Mouse (Mus musculus): ENCODE measurements around the gene Klk7. TPM values are rescaled to one million over a fixed set of nuclear protein-coding genes. Genes with fewer than 3 reads are reported as not detected.

Gene Klk7
- polyA plus RNA-seq (2015; fragmentation: Nextera tagmentation; extraction: Ambion mirVana) = not detected in 2 replicates

- TF ChIP-seq CTCF (IDR thresholded peaks at IDR 0.05) (no peak), EP300 (IDR thresholded peaks at IDR 0.05) (no peak)
- Histone ChIP-seq H3K9me3 (ENCODE audit: low read length) (no peaks in the 10 kb centered on the region), H3K27ac (ENCODE audit: low read length) (no peak within 1 kb of the TSS)
Measured at GRCm38 (mm10) chr7:43810994-43811393, at the start of gene Klk7. Gene Klk7, plus strand, starts transcription at chr7:43811294.

GRCm38 (mm10) chr7:43766484-43766883 lies 44.6 kb upstream of the Klk7 start:
- no peaks in the 10 kb centered on the region for H3K9me3 ChIP-seq (ENCODE audit: low read length)
- no peak for ATAC-seq
- no peak overlapping the region for H3K4me3 ChIP-seq (ENCODE audit: low read depth, low read length)
- no peaks in the 10 kb centered on the region for H3K36me3 ChIP-seq (ENCODE audit: insufficient read depth, low read length)
- no peak overlapping the region for H3K9ac ChIP-seq (replicated peaks; ENCODE audit: low read depth)
- no peak overlapping the region for H3K4me2 ChIP-seq (replicated peaks; ENCODE audit: low read depth, low read length)
- H3K4me1 ChIP-seq (ENCODE audit: insufficient read depth, low read depth, low read length) = no peaks in the 10 kb centered on the region
- no peaks in the 10 kb centered on the region for H3K27me3 ChIP-seq (replicated peaks; ENCODE audit: insufficient read depth, low read length)
- H3K27ac ChIP-seq (ENCODE audit: low read length) = no peak overlapping the region
- DNase-seq (ENCODE audit: low spot score) = no peak
- WGBS = 31% methylated on average over 8 of the region's 8 CpGs
- no peak for TF ChIP-seq EP300 (IDR thresholded peaks at IDR 0.05)
- TF ChIP-seq CTCF (IDR thresholded peaks at IDR 0.05) = no peak

More at GRCm38 (mm10) chr7:43810994-43811393, at the start of gene Klk7:
- ATAC-seq (no peak), DNase-seq (ENCODE audit: low spot score) (no peak)
- no peaks in the 10 kb centered on the region for H3K27me3 ChIP-seq (replicated peaks; ENCODE audit: insufficient read depth, low read length)
- H3K36me3 ChIP-seq (ENCODE audit: insufficient read depth, low read length) = no peaks in the 10 kb centered on the region
- H3K4me2 ChIP-seq (replicated peaks; ENCODE audit: low read depth, low read length) = no peak within 1 kb of the TSS
- H3K4me1 ChIP-seq (ENCODE audit: insufficient read depth, low read depth, low read length) = no peaks in the 10 kb centered on the region
- no peak within 1 kb of the TSS for H3K4me3 ChIP-seq (ENCODE audit: low read depth, low read length)
- 41% methylated on average over 5 of the region's 5 CpGs for WGBS
- no peak within 1 kb of the TSS for H3K9ac ChIP-seq (replicated peaks; ENCODE audit: low read depth)

GRCm38 (mm10) chr7:43768597-43768996 lies 42.5 kb upstream of the Klk7 start, which contains the start of gene Klk12:
Gene Klk12, plus strand, starts transcription at chr7:43768897.
- H3K27me3 ChIP-seq (replicated peaks; ENCODE audit: insufficient read depth, low read length) = no peaks in the 10 kb centered on the region
- H3K27ac ChIP-seq (ENCODE audit: low read length) = no peak within 1 kb of the TSS
- no peaks in the 10 kb centered on the region for H3K36me3 ChIP-seq (ENCODE audit: insufficient read depth, low read length)
- no peak for DNase-seq (ENCODE audit: low spot score)
- no peaks in the 10 kb centered on the region for H3K4me1 ChIP-seq (ENCODE audit: insufficient read depth, low read depth, low read length)
- H3K4me3 ChIP-seq (ENCODE audit: low read depth, low read length) = no peak within 1 kb of the TSS
- H3K4me2 ChIP-seq (replicated peaks; ENCODE audit: low read depth, low read length) = no peak within 1 kb of the TSS
- WGBS = 70% methylated on average over 4 of the region's 4 CpGs
- H3K9ac ChIP-seq (replicated peaks; ENCODE audit: low read depth) = no peak within 1 kb of the TSS
- TF ChIP-seq CTCF (IDR thresholded peaks at IDR 0.05) (no peak), EP300 (IDR thresholded peaks at IDR 0.05) (no peak)
- H3K9me3 ChIP-seq (ENCODE audit: low read length) = no peaks in the 10 kb centered on the region
- ATAC-seq = no peak

DNA sequence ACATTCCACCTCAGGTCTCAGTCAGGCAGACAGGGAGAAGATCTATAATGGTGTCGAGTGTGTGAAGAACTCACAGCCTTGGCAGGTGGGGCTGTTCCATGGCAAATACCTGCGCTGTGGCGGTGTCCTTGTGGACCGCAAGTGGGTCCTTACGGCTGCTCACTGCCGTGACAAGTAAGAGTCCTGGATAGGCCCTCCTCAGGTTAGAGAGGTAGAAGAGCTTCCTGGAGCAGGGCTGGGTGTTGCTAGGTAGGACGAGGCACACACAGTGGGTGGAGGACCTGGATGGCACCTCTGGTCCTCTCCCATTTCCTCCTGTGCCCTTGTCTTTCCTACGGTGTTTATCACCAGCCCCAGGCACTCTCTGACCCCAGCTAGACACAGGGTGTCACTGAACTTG lies 41.5 kb upstream of the Klk7 start:
- Histone ChIP-seq H3K9me3 (ENCODE audit: low read length) (no peaks in the 10 kb centered on the region), H3K4me2 (replicated peaks; ENCODE audit: low read depth, low read length) (no peak overlapping the region), H3K9ac (replicated peaks; ENCODE audit: low read depth) (no peak overlapping the region), H3K27me3 (replicated peaks; ENCODE audit: insufficient read depth, low read length) (no peaks in the 10 kb centered on the region), H3K27ac (ENCODE audit: low read length) (no peak overlapping the region), H3K4me1 (ENCODE audit: insufficient read depth, low read depth, low read length) (no peaks in the 10 kb centered on the region), H3K4me3 (ENCODE audit: low read depth, low read length) (no peak overlapping the region), H3K36me3 (ENCODE audit: insufficient read depth, low read length) (no peaks in the 10 kb centered on the region)
- 78% methylated on average over 8 of the region's 8 CpGs for WGBS
- TF ChIP-seq EP300 (IDR thresholded peaks at IDR 0.05) (no peak), CTCF (IDR thresholded peaks at IDR 0.05) (no peak)
- no peak for ATAC-seq
- DNase-seq (ENCODE audit: low spot score) = no peak

DNA sequence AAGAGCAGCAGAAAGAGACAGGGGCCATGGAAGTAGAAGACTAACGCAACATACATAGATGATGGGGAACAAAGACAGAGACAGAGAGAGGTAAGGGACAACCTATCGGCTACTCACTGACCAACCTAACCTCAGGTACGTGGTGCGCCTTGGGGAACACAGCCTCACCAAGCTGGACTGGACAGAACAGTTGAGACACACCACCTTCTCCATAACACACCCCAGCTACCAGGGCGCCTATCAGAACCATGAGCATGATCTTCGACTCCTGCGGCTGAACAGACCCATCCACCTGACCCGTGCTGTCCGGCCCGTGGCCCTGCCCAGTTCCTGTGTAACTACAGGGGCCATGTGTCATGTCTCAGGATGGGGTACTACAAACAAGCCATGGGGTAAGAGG lies 40.4 kb upstream of the Klk7 start:
- DNase-seq (ENCODE audit: low spot score) (no peak), ATAC-seq (no peak)
- no peak overlapping the region for H3K4me2 ChIP-seq (replicated peaks; ENCODE audit: low read depth, low read length)
- H3K4me3 ChIP-seq (ENCODE audit: low read depth, low read length) = no peak overlapping the region
- 93% methylated on average over 10 of the region's 10 CpGs for WGBS
- no peaks in the 10 kb centered on the region for H3K4me1 ChIP-seq (ENCODE audit: insufficient read depth, low read depth, low read length)
- H3K9ac ChIP-seq (replicated peaks; ENCODE audit: low read depth) = no peak overlapping the region
- H3K27me3 ChIP-seq (replicated peaks; ENCODE audit: insufficient read depth, low read length) = no peaks in the 10 kb centered on the region
- H3K9me3 ChIP-seq (ENCODE audit: low read length) = no peaks in the 10 kb centered on the region
- no peaks in the 10 kb centered on the region for H3K36me3 ChIP-seq (ENCODE audit: insufficient read depth, low read length)
- no peak overlapping the region for H3K27ac ChIP-seq (ENCODE audit: low read length)
- TF ChIP-seq EP300 (IDR thresholded peaks at IDR 0.05) (no peak), CTCF (IDR thresholded peaks at IDR 0.05) (no peak)

GRCm38 (mm10) chr7:43771916-43772315 lies 39.2 kb upstream of the Klk7 start:
- no peaks in the 10 kb centered on the region for H3K27me3 ChIP-seq (replicated peaks; ENCODE audit: insufficient read depth, low read length)
- ATAC-seq (no peak), DNase-seq (ENCODE audit: low spot score) (no peak)
- TF ChIP-seq CTCF (IDR thresholded peaks at IDR 0.05) = no peak
- TF ChIP-seq EP300 (IDR thresholded peaks at IDR 0.05) = no peak
- no peak overlapping the region for H3K27ac ChIP-seq (ENCODE audit: low read length)
- no peak overlapping the region for H3K9ac ChIP-seq (replicated peaks; ENCODE audit: low read depth)
- H3K36me3 ChIP-seq (ENCODE audit: insufficient read depth, low read length) = no peaks in the 10 kb centered on the region
- no peak overlapping the region for H3K4me2 ChIP-seq (replicated peaks; ENCODE audit: low read depth, low read length)
- 88% methylated on average over 6 of the region's 6 CpGs for WGBS
- H3K4me1 ChIP-seq (ENCODE audit: insufficient read depth, low read depth, low read length) = no peaks in the 10 kb centered on the region
- H3K9me3 ChIP-seq (ENCODE audit: low read length) = no peaks in the 10 kb centered on the region
- H3K4me3 ChIP-seq (ENCODE audit: low read depth, low read length) = no peak overlapping the region

DNA sequence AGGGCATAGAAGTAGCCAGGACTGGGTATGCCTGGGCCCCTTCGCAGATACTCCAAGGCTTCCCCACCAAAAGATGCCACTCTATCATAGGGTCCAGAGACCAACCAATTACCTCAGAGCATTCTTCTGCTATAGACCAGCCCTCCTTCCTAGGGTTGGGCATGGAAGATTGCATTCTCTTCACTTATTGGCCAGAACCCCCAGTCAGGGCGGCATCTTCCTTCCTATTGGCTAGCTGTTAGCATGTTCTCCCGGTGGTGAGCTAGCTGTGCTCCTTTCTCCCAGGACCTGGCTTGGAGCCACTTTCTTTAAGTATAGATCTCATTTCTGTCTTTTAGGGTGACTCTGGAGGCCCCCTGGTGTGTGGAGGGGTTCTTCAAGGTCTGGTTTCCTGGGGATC lies 38.2 kb upstream of the Klk7 start:
- no peaks in the 10 kb centered on the region for H3K36me3 ChIP-seq (ENCODE audit: insufficient read depth, low read length)
- no peak overlapping the region for H3K27ac ChIP-seq (ENCODE audit: low read length)
- H3K9me3 ChIP-seq (ENCODE audit: low read length) = no peaks in the 10 kb centered on the region
- ATAC-seq = 0 out of 2 replicates have a peak, but pooled peaks have one; percentile 34
- H3K4me2 ChIP-seq (replicated peaks; ENCODE audit: low read depth, low read length) = no peak overlapping the region
- 80% methylated on average over 3 of the region's 3 CpGs for WGBS
- H3K9ac ChIP-seq (replicated peaks; ENCODE audit: low read depth) = no peak overlapping the region
- no peak for DNase-seq (ENCODE audit: low spot score)
- no peak for TF ChIP-seq EP300 (IDR thresholded peaks at IDR 0.05)
- TF ChIP-seq CTCF (IDR thresholded peaks at IDR 0.05) = no peak
- no peak overlapping the region for H3K4me3 ChIP-seq (ENCODE audit: low read depth, low read length)
- no peaks in the 10 kb centered on the region for H3K4me1 ChIP-seq (ENCODE audit: insufficient read depth, low read depth, low read length)
- no peaks in the 10 kb centered on the region for H3K27me3 ChIP-seq (replicated peaks; ENCODE audit: insufficient read depth, low read length)
